Comparison of ENCODE assay signal across 9 mouse cellular contexts in genomic region chr13:30981666-30982065, GRCm38 (mm10). TPM values are rescaled to one million over a fixed set of nuclear protein-coding genes. Genes with fewer than 3 reads are reported as not detected.
DNase-seq lines count a peak whose midpoint lies in the region; ATAC-seq and TF ChIP-seq lines count a peak whose summit lies in the region.
"Had no signal": no experiment of that assay in that cellular context is flagged by ENCODE, and none has a peak within 500 bp of the region (broad histone marks: within the 10 kb centered on the region; RNA-seq: fewer than 3 reads in every experiment).

No protein-coding gene starts in this region.

- no peak overlapping the region for H3K27ac ChIP-seq in limb, embryonic 14.5 days (replicated peaks; ENCODE audit: low read depth, low read length)
- H3K27ac ChIP-seq in limb, embryonic 10.5 days, result no peak overlapping the region
- H3K27ac ChIP-seq in cortical plate, adult 2 months (ENCODE audit: insufficient read depth, low read length), result no peak overlapping the region
- no peak overlapping the region for H3K27ac ChIP-seq in kidney, postnatal 0 days
- H3K27ac ChIP-seq: macrophage had no signal

- peaks cover 17% of the 10 kb centered on the region for H3K4me1 ChIP-seq in limb, embryonic 14.5 days (ENCODE audit: control insufficient read depth, insufficient read depth, low read length)
- peaks cover 13% of the 10 kb centered on the region for H3K4me1 ChIP-seq in limb, embryonic 10.5 days
- peaks cover 4% of the 10 kb centered on the region for H3K4me1 ChIP-seq in cortical plate, adult 2 months (ENCODE audit: control insufficient read depth, insufficient read depth, low read length)
- 0 out of 2 replicates have a peak, but pooled peaks cover 4% of the 10 kb centered on the region for H3K4me1 ChIP-seq in kidney, postnatal 0 days (replicated peaks; ENCODE audit: insufficient read depth, low read length)

- TF ChIP-seq POLR2A in limb, embryonic 14.5 days (IDR thresholded peaks at IDR 0.05; ENCODE audit: borderline replicate concordance, extremely low read depth, insufficient read depth, insufficient read length), result no peak
- TF ChIP-seq POLR2A in cortical plate, adult 2 months (IDR thresholded peaks at IDR 0.05; ENCODE audit: extremely low read depth, insufficient read depth, low read length), result no peak

- no peak overlapping the region for H3K9ac ChIP-seq in limb, embryonic 14.5 days (ENCODE audit: low read depth, low read length, severe bottlenecking)
- H3K9ac ChIP-seq in kidney, postnatal 0 days (ENCODE audit: low read depth, low read length), result no peak overlapping the region

- H3K4me2 ChIP-seq in limb, embryonic 14.5 days (replicated peaks; ENCODE audit: low read depth, low read length, severe bottlenecking), result no peak overlapping the region
- no peak overlapping the region for H3K4me2 ChIP-seq in kidney, postnatal 0 days (ENCODE audit: low read length)

- TF ChIP-seq CTCF in cortical plate, adult 2 months (IDR thresholded peaks at IDR 0.05; ENCODE audit: extremely low read depth, insufficient read depth, low read length), result peak; percentile 53
- peak; percentile 71 for TF ChIP-seq CTCF in kidney, postnatal 0 days (IDR thresholded peaks at IDR 0.05; ENCODE audit: low read depth)

- DNase-seq in limb, embryonic 14.5 days (ENCODE audit: low spot score), result peak; percentile 29
- DNase-seq in limb, embryonic 10.5 days (ENCODE audit: low spot score), result no peak
- peak; percentile 68 for DNase-seq in NIH3T3 (ENCODE audit: low read depth)
- DNase-seq in kidney, postnatal 0 days (ENCODE audit: low spot score), result peak; percentile 46
- peak; percentile 42 for DNase-seq in retina, postnatal 1 day
- no peak for DNase-seq in frontal cortex, postnatal 36 days (ENCODE audit: low spot score in 2 of 2)
- no peak for DNase-seq in layer of hippocampus, adult 9-10 months (ENCODE audit: low spot score)

- no peaks in the 10 kb centered on the region for H3K9me3 ChIP-seq in limb, embryonic 14.5 days (ENCODE audit: control insufficient read depth, low read length)
- H3K9me3 ChIP-seq in limb, embryonic 10.5 days (replicated peaks), result no peaks in the 10 kb centered on the region
- no peaks in the 10 kb centered on the region for H3K9me3 ChIP-seq in kidney, postnatal 0 days (replicated peaks; ENCODE audit: low read length)

- no peaks in the 10 kb centered on the region for H3K36me3 ChIP-seq in limb, embryonic 14.5 days (ENCODE audit: control insufficient read depth, insufficient read depth, low read length)
- no peaks in the 10 kb centered on the region for H3K36me3 ChIP-seq in limb, embryonic 10.5 days
- no peaks in the 10 kb centered on the region for H3K36me3 ChIP-seq in kidney, postnatal 0 days (ENCODE audit: insufficient read depth, low read length)

- no peaks in the 10 kb centered on the region for H3K27me3 ChIP-seq in limb, embryonic 14.5 days (ENCODE audit: control insufficient read depth, insufficient read depth, low read length)
- peaks cover 17% of the 10 kb centered on the region for H3K27me3 ChIP-seq in limb, embryonic 10.5 days (ENCODE audit: low read depth, poor library complexity, severe bottlenecking)
- 0 out of 2 replicates have a peak, but pooled peaks cover 3% of the 10 kb centered on the region for H3K27me3 ChIP-seq in kidney, postnatal 0 days (ENCODE audit: insufficient read depth, low read length)

- no peak for ATAC-seq in limb, embryonic 14.5 days (ENCODE audit: low FRiP score, low read depth)
- ATAC-seq in kidney, postnatal 0 days (replicated peaks; ENCODE audit: low FRiP score, low read depth), result no peak

- H3K4me3 ChIP-seq in limb, embryonic 14.5 days (replicated peaks; ENCODE audit: low read length), result no peak overlapping the region
- no peak overlapping the region for H3K4me3 ChIP-seq in limb, embryonic 10.5 days
- H3K4me3 ChIP-seq in cortical plate, adult 2 months (ENCODE audit: insufficient read depth, low read length), result no peak overlapping the region
- no peak overlapping the region for H3K4me3 ChIP-seq in kidney, postnatal 0 days (replicated peaks; ENCODE audit: low read depth, low read length)

- 61% methylated on average over 1 of the region's 1 CpGs for WGBS in limb, embryonic 14.5 days
- WGBS in limb, embryonic 10.5 days, result 71% methylated on average over 1 of the region's 1 CpGs
- WGBS in kidney, postnatal 0 days, result 67% methylated on average over 1 of the region's 1 CpGs

RNA-seq across cellular contexts. Expression of gene Gm5447, which starts 7.7 kb away (rescaled TPM):
- 0.08 TPM in 1 of 2 replicates, not detected in the other for polyA plus RNA-seq in limb, embryonic 14.5 days (2012; rRNA removed)
- 0.17 TPM in 1 of 2 replicates, not detected in the other for polyA plus RNA-seq in limb, embryonic 14.5 days (2014; fragmentation: Nextera tagmentation; extraction: Ambion mirVana)
- 0.11 TPM in 1 of 2 replicates, not detected in the other for polyA plus RNA-seq in limb, embryonic 10.5 days (2016; fragmentation: Nextera tagmentation; extraction: Ambion mirVana)
- 0.06 TPM in 1 of 2 replicates, not detected in the other for polyA plus RNA-seq in cortical plate, adult 2 months (2012; rRNA removed)
- polyA plus RNA-seq in kidney, postnatal 0 days (2015; fragmentation: Nextera tagmentation; extraction: Ambion mirVana), result 0.11 TPM in 1 of 2 replicates, not detected in the other
- polyA plus RNA-seq: macrophage had no signal

RNA-seq across cellular contexts. Expression of gene Exoc2, which starts 7.8 kb away (rescaled TPM):
- 20.4 and 20.9 TPM in 2 replicates for polyA plus RNA-seq in limb, embryonic 14.5 days (2012; rRNA removed)
- polyA plus RNA-seq in limb, embryonic 14.5 days (2014; fragmentation: Nextera tagmentation; extraction: Ambion mirVana), result 32.7 and 34.5 TPM in 2 replicates
- polyA plus RNA-seq in limb, embryonic 10.5 days (2016; fragmentation: Nextera tagmentation; extraction: Ambion mirVana), result 25.2 and 31.1 TPM in 2 replicates
- polyA plus RNA-seq in cortical plate, adult 2 months (2012; rRNA removed), result 25.2 and 26.6 TPM in 2 replicates
- polyA plus RNA-seq in kidney, postnatal 0 days (2015; fragmentation: Nextera tagmentation; extraction: Ambion mirVana), result 22.1 and 23.4 TPM in 2 replicates

RNA-seq across cellular contexts. Expression of gene Hus1b, which starts 34.1 kb away (rescaled TPM):
- polyA plus RNA-seq in limb, embryonic 14.5 days (2012; rRNA removed), result 0.21 TPM in 1 of 2 replicates, not detected in the other
- polyA plus RNA-seq in limb, embryonic 14.5 days (2014; fragmentation: Nextera tagmentation; extraction: Ambion mirVana), result 0.21 TPM in 1 of 2 replicates, not detected in the other
- 0.13 TPM in 1 of 2 replicates, not detected in the other for polyA plus RNA-seq in limb, embryonic 10.5 days (2016; fragmentation: Nextera tagmentation; extraction: Ambion mirVana)
- 0.10 and 0.17 TPM in 2 replicates for polyA plus RNA-seq in cortical plate, adult 2 months (2012; rRNA removed)
- 0.13 TPM in 1 of 2 replicates, not detected in the other for polyA plus RNA-seq in kidney, postnatal 0 days (2015; fragmentation: Nextera tagmentation; extraction: Ambion mirVana)
- polyA plus RNA-seq: macrophage had no signal

Comparison
In these comparisons a context has a peak if more than half of its experiments do, and no peak if none do; other contexts are left out.
1. DNase-seq: peak in limb, embryonic 14.5 days (single experiment), NIH3T3 (single experiment), kidney, postnatal 0 days (single experiment) and retina, postnatal 1 day (single experiment); none in limb, embryonic 10.5 days (single experiment), frontal cortex, postnatal 36 days (0 of 2) and layer of hippocampus, adult 9-10 months (single experiment).